Mouse (Mus musculus): ENCODE data around the gene Uqcrq. TPM values are rescaled to one million over a fixed set of nuclear protein-coding genes. Genes with fewer than 3 reads are reported as not detected.

Gene Uqcrq
- polyA plus RNA-seq, 1 experiment from 2014 or later: 552 TPM

DNA sequence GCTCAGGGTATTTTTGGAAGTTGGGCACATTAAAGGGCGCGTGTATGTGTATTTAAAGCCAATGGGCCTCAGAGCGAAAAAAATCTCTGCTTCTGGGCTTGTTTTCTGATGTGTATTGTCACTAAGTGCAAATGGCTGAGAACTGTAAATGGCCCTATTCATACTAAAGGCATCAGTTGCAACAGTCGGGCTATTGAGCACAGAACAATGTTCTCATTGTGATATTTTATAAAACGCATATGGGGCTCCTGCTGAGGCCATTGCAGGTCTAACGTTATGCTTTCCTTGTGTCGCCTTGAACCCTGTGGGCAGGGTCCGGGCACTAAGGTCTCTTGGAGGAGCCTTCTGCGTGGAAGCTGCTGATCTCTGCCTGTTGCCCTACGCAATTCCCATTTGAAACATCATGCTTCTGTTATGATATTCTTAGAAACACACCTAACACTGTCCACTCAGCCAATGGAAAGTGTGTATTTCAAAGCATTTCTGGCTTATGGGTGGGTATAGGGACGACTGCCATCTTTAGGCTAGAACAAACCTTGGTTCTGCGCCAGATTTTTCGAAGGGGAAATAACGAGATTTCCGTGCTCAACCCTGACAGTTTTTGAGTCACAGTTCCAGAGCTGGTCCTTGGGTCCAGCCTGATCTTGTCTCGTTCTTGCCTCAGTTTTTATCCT, 38.8 kb upstream of the Uqcrq start:
- Histone ChIP-seq H3K27me3 (replicated peaks; ENCODE audit: control insufficient read depth, insufficient read depth, low read length) (peaks cover 19% of the 10 kb centered on the region), H3K4me3 (replicated peaks; ENCODE audit: low read length) (no peak overlapping the region), H3K36me3 (ENCODE audit: control insufficient read depth, insufficient read depth) (no peaks in the 10 kb centered on the region), H3K9ac (replicated peaks; ENCODE audit: low read depth, low read length) (no peak overlapping the region), H3K4me2 (ENCODE audit: low read length) (peak overlapping the region; percentile 52), H3K27ac (ENCODE audit: low read length) (no peak overlapping the region), H3K4me1 (replicated peaks; ENCODE audit: control insufficient read depth, insufficient read depth, low read length) (peaks cover 32% of the 10 kb centered on the region), H3K9me3 (ENCODE audit: control insufficient read depth, low read length) (no peaks in the 10 kb centered on the region)
- ATAC-seq: no peak; the same call in 1 of the 2 replicates
- 17% methylated on average over 16 of the region's 16 CpGs for WGBS

DNA sequence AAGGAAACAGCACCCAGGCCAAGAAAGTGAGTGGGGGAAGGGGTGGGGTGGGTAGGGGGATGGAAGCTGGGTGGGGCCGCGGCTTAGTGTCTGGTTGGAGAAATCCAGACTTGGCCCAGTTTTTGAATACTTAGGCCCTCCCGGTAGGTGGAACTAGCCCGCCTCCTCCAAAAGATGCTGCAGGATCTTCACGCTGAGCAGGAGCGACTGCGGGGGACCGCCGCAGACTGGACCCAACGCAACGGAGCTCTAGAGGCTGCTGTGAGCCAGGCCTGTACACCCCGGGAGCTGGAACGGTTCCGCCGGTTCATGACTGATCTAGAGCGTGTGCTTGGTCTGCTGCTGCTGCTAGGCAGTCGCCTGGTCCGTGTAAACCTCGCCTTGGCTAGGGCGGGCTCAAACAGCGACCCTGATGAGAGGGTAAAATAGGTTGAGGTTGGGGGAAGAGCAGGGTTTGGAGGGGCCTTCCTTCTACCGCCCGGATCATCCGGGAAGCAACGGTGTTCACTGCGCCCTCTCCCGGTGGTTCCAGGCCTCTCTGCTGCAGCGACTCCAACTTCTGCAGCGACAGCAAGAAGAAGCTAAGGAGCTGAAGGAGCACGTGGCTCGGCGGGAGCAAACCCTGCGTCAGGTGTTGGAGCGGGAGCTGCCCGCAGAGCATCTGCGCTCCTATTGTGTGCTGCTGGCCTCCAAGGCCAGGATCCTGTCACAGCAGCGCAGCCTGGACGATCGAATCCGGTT, 35.8 kb upstream of the Uqcrq start:
- Histone ChIP-seq H3K4me3 (replicated peaks; ENCODE audit: low read length) (peak overlapping the region; percentile 42), H3K4me2 (ENCODE audit: low read length) (peak overlapping the region; percentile 62), H3K9ac (replicated peaks; ENCODE audit: low read depth, low read length) (peak overlapping the region; percentile 60), H3K27ac (ENCODE audit: low read length) (no peak overlapping the region), H3K4me1 (replicated peaks; ENCODE audit: control insufficient read depth, insufficient read depth, low read length) (peaks cover 37% of the 10 kb centered on the region), H3K36me3 (ENCODE audit: control insufficient read depth, insufficient read depth) (no peaks in the 10 kb centered on the region), H3K9me3 (ENCODE audit: control insufficient read depth, low read length) (no peaks in the 10 kb centered on the region), H3K27me3 (replicated peaks; ENCODE audit: control insufficient read depth, insufficient read depth, low read length) (peaks cover 48% of the 10 kb centered on the region)
- 8% methylated on average over 40 of the region's 40 CpGs for WGBS
- ATAC-seq: peak; percentile 61

DNA sequence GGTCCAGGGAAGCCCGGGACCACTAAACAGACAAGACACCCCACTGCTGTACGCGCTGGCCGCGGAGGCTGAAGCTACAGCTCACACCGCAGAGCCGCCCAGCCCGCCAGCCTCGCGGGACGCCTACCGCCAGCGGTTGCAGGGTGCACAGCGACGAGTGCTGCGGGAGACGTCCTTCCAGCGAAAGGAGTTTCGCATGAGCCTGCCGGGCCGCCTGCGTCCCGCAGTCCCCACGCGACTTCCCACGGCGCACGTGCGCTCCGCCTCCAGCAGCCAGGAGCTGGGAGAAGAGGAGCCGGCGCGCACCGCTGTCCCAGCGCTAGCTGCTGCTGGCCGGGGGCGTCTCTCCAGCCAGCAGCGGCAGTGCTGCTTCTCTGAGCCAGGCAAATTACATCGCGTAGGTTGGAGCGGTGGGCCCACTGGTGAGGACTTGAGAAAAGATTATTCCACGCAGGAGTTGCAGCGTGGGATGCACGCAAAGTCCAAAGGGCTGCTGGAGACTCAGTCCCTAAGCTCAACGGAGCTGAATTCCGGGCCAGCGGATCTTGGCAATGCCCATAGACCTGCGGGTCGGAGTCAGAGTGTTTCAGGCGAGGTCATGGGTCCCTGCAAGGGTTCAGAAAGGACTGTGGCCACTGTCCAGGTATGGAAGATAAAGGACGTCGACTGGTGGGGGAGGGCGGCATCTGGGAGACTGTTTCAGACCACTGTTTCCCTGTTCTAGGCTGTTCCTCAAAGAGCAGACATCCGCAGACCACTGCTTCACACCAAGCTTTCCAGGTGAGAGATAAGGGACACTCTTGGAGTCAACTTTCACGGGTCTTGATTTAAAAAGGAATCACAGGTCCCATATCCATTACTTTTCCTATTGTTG, 33.2 kb upstream of the Uqcrq start:
- Histone ChIP-seq H3K4me1 (replicated peaks; ENCODE audit: control insufficient read depth, insufficient read depth, low read length) (peaks cover 20% of the 10 kb centered on the region), H3K4me2 (ENCODE audit: low read length) (peak overlapping the region; percentile 75), H3K4me3 (replicated peaks; ENCODE audit: low read length) (peak overlapping the region; percentile 45), H3K36me3 (ENCODE audit: control insufficient read depth, insufficient read depth) (no peaks in the 10 kb centered on the region), H3K27me3 (replicated peaks; ENCODE audit: control insufficient read depth, insufficient read depth, low read length) (peaks cover 50% of the 10 kb centered on the region), H3K27ac (ENCODE audit: low read length) (no peak overlapping the region), H3K9ac (replicated peaks; ENCODE audit: low read depth, low read length) (peak overlapping the region; percentile 46), H3K9me3 (ENCODE audit: control insufficient read depth, low read length) (no peaks in the 10 kb centered on the region)
- no peak for ATAC-seq
- WGBS: 5% methylated on average over 53 of the region's 55 CpGs

DNA sequence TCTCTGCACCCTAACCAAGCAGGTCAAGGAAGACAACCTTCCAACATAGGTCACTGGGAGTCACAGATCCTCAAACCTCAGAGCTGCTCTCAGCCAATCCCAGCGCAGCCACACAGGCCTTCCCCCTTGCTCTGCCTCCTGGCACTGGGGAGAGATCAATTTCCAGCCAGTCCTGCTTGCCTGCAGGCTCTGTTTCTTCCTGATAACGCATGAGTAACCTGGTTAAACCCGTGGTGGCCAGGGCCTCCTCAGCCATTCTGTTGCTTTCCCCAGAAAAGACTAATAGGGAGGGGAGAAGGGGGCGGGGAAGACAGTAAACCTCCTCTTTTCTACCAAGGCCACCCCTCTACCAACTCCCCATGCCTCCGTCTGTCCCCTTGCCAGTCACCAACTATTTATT, 31.1 kb upstream of the Uqcrq start:
- no peak overlapping the region for H3K4me2 ChIP-seq (ENCODE audit: low read length)
- ATAC-seq: no peak
- no peak overlapping the region for H3K4me3 ChIP-seq (replicated peaks; ENCODE audit: low read length)
- no peaks in the 10 kb centered on the region for H3K9me3 ChIP-seq (ENCODE audit: control insufficient read depth, low read length)
- no peaks in the 10 kb centered on the region for H3K36me3 ChIP-seq (ENCODE audit: control insufficient read depth, insufficient read depth)
- peaks cover 25% of the 10 kb centered on the region for H3K4me1 ChIP-seq (replicated peaks; ENCODE audit: control insufficient read depth, insufficient read depth, low read length)
- H3K27ac ChIP-seq (ENCODE audit: low read length): no peak overlapping the region
- WGBS: 16% methylated on average over 5 of the region's 5 CpGs
- no peak overlapping the region for H3K9ac ChIP-seq (replicated peaks; ENCODE audit: low read depth, low read length)
- peaks cover 59% of the 10 kb centered on the region for H3K27me3 ChIP-seq (replicated peaks; ENCODE audit: control insufficient read depth, insufficient read depth, low read length)

DNA sequence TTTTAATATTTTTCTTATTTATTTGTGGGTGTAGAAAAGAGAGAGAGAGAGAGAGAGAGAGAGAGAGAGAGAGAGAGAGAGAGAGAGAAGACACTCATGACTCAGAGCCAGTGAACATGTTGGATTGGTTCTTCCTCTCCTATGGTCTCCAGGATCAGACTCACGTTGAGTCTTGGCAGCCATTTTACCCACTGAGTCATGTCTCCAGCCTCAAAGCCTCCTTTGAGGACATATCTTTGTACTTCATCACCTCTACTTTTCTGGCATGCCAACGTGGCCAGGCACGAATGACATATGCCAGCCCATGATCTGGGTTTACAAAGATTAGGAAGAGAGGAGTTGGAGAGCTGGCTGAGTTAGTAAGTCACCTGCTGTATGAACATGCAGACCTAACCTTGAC, 29.6 kb upstream of the Uqcrq start:
- Histone ChIP-seq H3K4me2 (ENCODE audit: low read length) (no peak overlapping the region), H3K9me3 (ENCODE audit: control insufficient read depth, low read length) (no peaks in the 10 kb centered on the region), H3K9ac (replicated peaks; ENCODE audit: low read depth, low read length) (no peak overlapping the region), H3K27me3 (replicated peaks; ENCODE audit: control insufficient read depth, insufficient read depth, low read length) (peaks cover 54% of the 10 kb centered on the region), H3K36me3 (ENCODE audit: control insufficient read depth, insufficient read depth) (no peaks in the 10 kb centered on the region), H3K4me3 (replicated peaks; ENCODE audit: low read length) (no peak overlapping the region), H3K4me1 (replicated peaks; ENCODE audit: control insufficient read depth, insufficient read depth, low read length) (peaks cover 18% of the 10 kb centered on the region), H3K27ac (ENCODE audit: low read length) (no peak overlapping the region)
- no peak for ATAC-seq
- WGBS: 81% methylated on average over 3 of the region's 3 CpGs

DNA sequence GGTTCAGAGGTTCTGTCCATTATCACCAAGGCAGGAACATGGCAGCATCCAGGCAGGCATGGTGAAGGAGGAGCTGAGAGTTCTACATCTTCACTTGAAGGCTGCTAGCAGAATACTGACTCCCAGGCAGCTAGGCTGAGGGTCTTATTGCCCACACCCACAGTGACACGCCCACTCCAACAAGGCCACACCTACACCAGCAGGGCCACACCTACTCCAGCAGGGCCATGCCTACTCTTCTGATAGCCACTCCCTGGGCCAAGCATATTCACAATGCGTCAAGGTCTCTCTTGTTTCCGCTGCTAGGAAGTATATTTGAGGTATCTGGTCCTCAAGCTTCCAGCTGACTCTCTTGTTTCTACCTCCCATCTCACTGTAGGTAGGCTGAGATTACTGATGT, 28.4 kb upstream of the Uqcrq start:
- 71% methylated on average over 3 of the region's 3 CpGs for WGBS
- Histone ChIP-seq H3K4me1 (replicated peaks; ENCODE audit: control insufficient read depth, insufficient read depth, low read length) (peaks cover 17% of the 10 kb centered on the region), H3K9ac (replicated peaks; ENCODE audit: low read depth, low read length) (no peak overlapping the region), H3K27me3 (replicated peaks; ENCODE audit: control insufficient read depth, insufficient read depth, low read length) (peaks cover 42% of the 10 kb centered on the region), H3K27ac (ENCODE audit: low read length) (no peak overlapping the region), H3K4me3 (replicated peaks; ENCODE audit: low read length) (no peak overlapping the region), H3K36me3 (ENCODE audit: control insufficient read depth, insufficient read depth) (no peaks in the 10 kb centered on the region), H3K4me2 (ENCODE audit: low read length) (no peak overlapping the region), H3K9me3 (ENCODE audit: control insufficient read depth, low read length) (no peaks in the 10 kb centered on the region)
- ATAC-seq: no peak

DNA sequence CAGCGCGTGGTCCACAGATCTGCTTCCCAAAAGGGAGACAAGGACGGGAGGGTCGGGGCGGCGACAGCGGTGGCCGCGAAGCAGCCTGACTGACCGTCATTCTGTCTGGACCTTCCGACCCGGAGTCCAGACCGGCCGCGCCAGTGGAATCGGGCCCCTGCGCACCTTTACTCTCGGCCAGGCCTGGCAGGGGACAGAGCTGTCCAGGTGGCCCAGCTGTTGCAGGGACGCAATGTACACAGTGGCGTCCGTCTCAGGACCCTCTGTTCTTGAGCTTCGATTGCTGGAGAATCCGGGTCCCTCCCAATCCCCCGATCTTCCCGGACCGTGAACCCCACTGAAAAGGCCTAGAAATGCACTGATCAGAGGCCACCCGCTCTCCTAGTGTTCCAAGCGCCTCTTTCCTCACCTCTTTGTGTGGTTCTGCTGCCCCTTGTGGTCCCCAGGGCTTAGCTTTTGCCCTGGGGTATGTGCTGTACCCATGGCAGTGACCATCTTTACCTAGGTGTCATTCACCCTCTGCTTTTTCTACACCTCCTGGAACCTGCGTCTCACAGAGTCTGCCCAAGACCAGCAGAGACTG, 26.8 kb upstream of the Uqcrq start:
- 4% methylated on average over 29 of the region's 29 CpGs for WGBS
- Histone ChIP-seq H3K27me3 (replicated peaks; ENCODE audit: control insufficient read depth, insufficient read depth, low read length) (peaks cover 27% of the 10 kb centered on the region), H3K4me2 (ENCODE audit: low read length) (peak overlapping the region; percentile 78), H3K27ac (ENCODE audit: low read length) (no peak overlapping the region), H3K9me3 (ENCODE audit: control insufficient read depth, low read length) (no peaks in the 10 kb centered on the region), H3K4me3 (replicated peaks; ENCODE audit: low read length) (peak overlapping the region; percentile 49), H3K36me3 (ENCODE audit: control insufficient read depth, insufficient read depth) (no peaks in the 10 kb centered on the region), H3K9ac (replicated peaks; ENCODE audit: low read depth, low read length) (peak overlapping the region; percentile 49), H3K4me1 (replicated peaks; ENCODE audit: control insufficient read depth, insufficient read depth, low read length) (peaks cover 8% of the 10 kb centered on the region)
- no peak for ATAC-seq

DNA sequence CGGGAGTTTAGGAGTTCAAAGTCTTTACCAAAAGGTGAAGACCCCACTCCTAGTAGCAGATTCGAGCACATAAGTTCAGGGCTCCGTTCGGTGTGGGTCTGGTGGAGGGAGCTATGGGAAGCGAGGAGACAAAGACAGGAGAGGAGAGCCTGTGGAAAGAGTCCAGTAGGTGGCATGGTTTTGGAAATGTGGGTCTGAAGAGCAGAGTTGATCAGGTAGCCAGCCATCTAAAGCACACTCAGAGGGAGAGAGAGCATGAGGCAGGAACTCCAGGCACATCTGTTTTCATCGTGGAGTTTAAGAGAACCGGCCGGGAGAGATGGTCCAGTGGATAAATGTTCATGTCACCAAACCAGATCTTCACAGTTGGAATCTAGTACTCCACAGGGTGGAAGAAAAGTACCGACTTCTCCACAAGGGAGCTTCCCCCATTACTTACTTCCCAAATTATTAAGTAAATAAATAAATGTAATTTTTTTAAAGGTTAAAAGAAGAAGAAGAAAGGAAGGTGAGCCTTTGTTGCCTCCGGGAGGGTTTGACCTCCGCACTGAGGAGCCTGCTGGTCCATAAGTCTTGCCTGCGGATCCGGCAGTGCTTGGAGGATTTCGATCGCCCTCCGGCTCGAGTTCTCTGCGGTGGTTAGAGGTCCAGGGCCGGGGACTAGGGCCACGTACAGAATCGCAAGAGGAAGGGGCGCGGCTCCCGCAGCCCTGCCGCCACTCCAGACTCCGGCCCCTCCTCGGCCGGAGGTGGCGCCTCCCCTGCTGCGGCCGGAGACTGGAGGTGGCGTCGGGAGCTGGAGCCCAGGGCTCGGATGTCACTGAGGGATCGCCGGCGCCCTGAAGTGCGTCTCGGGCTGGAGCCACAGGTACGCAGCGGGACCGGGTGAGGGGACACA, 26.1 kb upstream of the Uqcrq start, which contains the start of the genes Gm10447 and Shroom1:
Gene Gm10447, minus strand, starts transcription at position 637 of the 898 bp plus-strand sequence.
Gene Shroom1, plus strand, starts transcription at position 732 of the 898 bp plus-strand sequence.
- Histone ChIP-seq H3K9ac (replicated peaks; ENCODE audit: low read depth, low read length) (peak within 1 kb of the TSS; percentile 49), H3K4me3 (replicated peaks; ENCODE audit: low read length) (peak within 1 kb of the TSS; percentile 49), H3K36me3 (ENCODE audit: control insufficient read depth, insufficient read depth) (no peaks in the 10 kb centered on the region), H3K4me2 (ENCODE audit: low read length) (peak within 1 kb of the TSS; percentile 78), H3K27ac (ENCODE audit: low read length) (no peak within 1 kb of the TSS), H3K4me1 (replicated peaks; ENCODE audit: control insufficient read depth, insufficient read depth, low read length) (peaks cover 8% of the 10 kb centered on the region), H3K9me3 (ENCODE audit: control insufficient read depth, low read length) (no peaks in the 10 kb centered on the region), H3K27me3 (replicated peaks; ENCODE audit: control insufficient read depth, insufficient read depth, low read length) (peaks cover 20% of the 10 kb centered on the region)
- ATAC-seq: peak; percentile 62
- WGBS: 6% methylated on average over 42 of the region's 42 CpGs

Data from forebrain, embryonic 16.5 days (tissue).